Comparison of ENCODE assay signal across 14 mouse cellular contexts in the genomic region with DNA sequence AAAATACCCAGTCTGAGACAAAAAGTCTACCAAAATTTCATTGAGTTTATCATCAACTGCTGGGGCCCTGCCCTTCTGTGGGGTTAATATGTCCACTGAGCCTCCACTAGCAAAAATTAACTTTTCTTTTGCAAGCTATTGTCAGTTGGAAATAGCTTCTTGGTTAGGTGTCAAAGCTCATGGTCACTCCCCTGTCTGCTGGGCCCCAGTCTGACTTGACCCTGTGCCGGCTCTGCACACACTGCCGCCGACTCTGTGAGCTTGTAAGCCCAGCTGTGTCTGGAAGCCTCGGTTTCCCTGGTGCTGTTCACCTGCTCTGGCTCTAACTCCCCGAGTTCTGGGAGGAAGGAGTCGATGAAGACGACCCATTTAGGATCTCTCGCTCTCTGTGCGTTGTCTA.
"Had no signal": no experiment of that assay in that cellular context is flagged by ENCODE, and none has a peak within 500 bp of the region (broad histone marks: within the 10 kb centered on the region; RNA-seq: fewer than 3 reads in every experiment).

No protein-coding gene starts in this region.

- ATAC-seq: intestine, embryonic 15.5 days; lung, postnatal 0 days; midbrain, embryonic 13.5 days had no signal

- H3K27me3 ChIP-seq: intestine, embryonic 15.5 days; limb, embryonic 13.5 days; liver, embryonic 15.5 days; midbrain, embryonic 13.5 days; neural tube, embryonic 15.5 days had no signal

- DNase-seq: left cerebral cortex, postnatal 4 days; lung, adult 2 months; lung, postnatal 36 days; right cerebral cortex, adult 18-20 months; right cerebral cortex, postnatal 25 days; thymus, postnatal 36 days had no signal

- H3K4me3 ChIP-seq: intestine, embryonic 15.5 days; limb, embryonic 13.5 days; liver, embryonic 15.5 days; midbrain, embryonic 13.5 days; myocyte; neural tube, embryonic 15.5 days had no signal

- H3K27ac ChIP-seq: intestine, embryonic 15.5 days; limb, embryonic 13.5 days; liver, embryonic 15.5 days; midbrain, embryonic 13.5 days; neural tube, embryonic 15.5 days had no signal

- H3K9ac ChIP-seq: intestine, embryonic 15.5 days; limb, embryonic 13.5 days; liver, embryonic 15.5 days; midbrain, embryonic 13.5 days; neural tube, embryonic 15.5 days had no signal

- H3K9me3 ChIP-seq: intestine, embryonic 15.5 days; limb, embryonic 13.5 days; liver, embryonic 15.5 days; midbrain, embryonic 13.5 days; neural tube, embryonic 15.5 days had no signal

- H3K4me2 ChIP-seq: intestine, embryonic 15.5 days; limb, embryonic 13.5 days; liver, embryonic 11.5 days; liver, embryonic 15.5 days; midbrain, embryonic 13.5 days; neural tube, embryonic 15.5 days had no signal

- H3K36me3 ChIP-seq: intestine, embryonic 15.5 days; limb, embryonic 13.5 days; liver, embryonic 15.5 days; midbrain, embryonic 13.5 days; neural tube, embryonic 15.5 days had no signal

- H3K4me1 ChIP-seq: intestine, embryonic 15.5 days; limb, embryonic 13.5 days; liver, embryonic 15.5 days; midbrain, embryonic 13.5 days; neural tube, embryonic 15.5 days had no signal
